Mouse (Mus musculus) kidney, adult 2 months (tissue): ENCODE measurements at regions not wholly inside any gene's neighbourhood (a gene's known extent, or its start where the extent isn't known, plus 50 kb on each side); places are given as distances from the start of the nearest gene placed in this dataset.
A peak's percentile ranks its signal among the peaks of the same experiment; 100 is the strongest.

Experiments used
- DNase-seq: peaks from one replicate; pipeline ENCODE4 v3.0.0; 2021
- H3K27ac ChIP-seq: fragments of 200-500 bp; 2 replicates; pipeline ENCODE4 v1.5.1; 2012; ENCODE audit warnings: low read depth, low read length, control low read depth, inconsistent platforms; ENCODE audit not compliant: insufficient read depth
- H3K27me3 ChIP-seq: fragments of 200-500 bp; replicated peaks from 2 replicates; pipeline ENCODE4 v1.6.1; 2012; ENCODE audit warnings: mild to moderate bottlenecking, moderate library complexity, low read length, inconsistent platforms; ENCODE audit not compliant: control insufficient read depth, insufficient read depth
- H3K36me3 ChIP-seq: fragments of 200-500 bp; 2 replicates; pipeline ENCODE4 v1.6.1; 2012; ENCODE audit warnings: mild to moderate bottlenecking, moderate library complexity, low read length, inconsistent platforms; ENCODE audit not compliant: control insufficient read depth, insufficient read depth
- H3K4me1 ChIP-seq: fragments of 200-500 bp; 2 replicates; pipeline ENCODE4 v1.6.1; 2011; ENCODE audit warnings: low read length; ENCODE audit not compliant: control insufficient read depth, insufficient read depth
- H3K4me3 ChIP-seq: fragments of 200-500 bp; 2 replicates; pipeline ENCODE4 v1.5.1; 2011; ENCODE audit warnings: mild to moderate bottlenecking, low read depth, low read length, control low read depth; ENCODE audit not compliant: insufficient read depth
- CTCF ChIP-seq: fragments of 200-500 bp; conservative IDR thresholded peaks from 2 replicates; pipeline ENCODE4 v1.5.1; 2011; ENCODE audit warnings: low read depth, mild to moderate bottlenecking, control low read depth, low read length, moderate library complexity, mixed read lengths; ENCODE audit not compliant: insufficient read depth, insufficient read length
- POLR2A ChIP-seq: fragments of 200-500 bp; IDR thresholded peaks from one replicate; pipeline ENCODE4 v1.6.1; 2011; ENCODE audit warnings: low read depth, low read length, control low read depth
- WGBS: fragments of 180-500 bp; shearing (Covaris S2); methylation state at CpG from one replicate; pipeline ENCODE4 v1.1.7; 2018; 5-methylcytosine and 5-hydroxymethylcytosine counted together

GRCm38 (mm10) chr10:67376638-67377037, 91.5 kb upstream of the Nrbf2 start:
- Histone ChIP-seq H3K27me3 (no peaks in the 10 kb centered on the region), H3K36me3 (no peaks in the 10 kb centered on the region), H3K27ac (no peak overlapping the region), H3K4me1 (peaks cover 7% of the 10 kb centered on the region; the same call in 1 of the 2 replicates), H3K4me3 (no peak overlapping the region)
- DNase-seq = no peak
- TF ChIP-seq CTCF = no peak
- no peak for TF ChIP-seq POLR2A
- 99% methylated on average over 5 of the region's 5 CpGs for WGBS

DNA sequence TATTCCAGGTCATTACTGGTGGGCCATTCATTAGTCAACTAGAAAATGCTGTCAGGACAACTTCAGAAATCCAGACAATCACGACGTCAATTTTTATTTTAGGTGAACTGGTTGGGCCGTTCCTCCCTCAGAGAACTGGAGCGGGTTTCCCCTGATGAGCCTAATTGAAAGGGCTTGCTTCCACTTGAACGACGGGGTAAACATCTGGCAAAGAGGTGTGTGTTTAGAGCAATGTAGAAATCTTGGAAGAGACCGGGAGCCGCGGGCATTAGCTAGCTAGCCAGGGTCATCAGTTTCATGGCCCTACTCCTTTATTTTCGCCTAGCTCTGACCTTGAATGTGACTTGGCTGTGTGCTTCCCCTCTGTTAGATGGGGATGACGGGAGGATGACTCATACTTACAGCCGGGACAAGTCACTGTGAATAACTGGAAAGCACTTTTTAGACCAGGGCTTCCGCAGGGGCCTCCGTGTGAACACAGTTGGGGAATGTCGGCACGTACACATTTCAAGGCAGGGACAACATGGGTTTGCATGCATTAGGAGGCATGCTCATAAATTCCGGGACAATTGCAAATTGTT, 92.6 kb upstream of the Nrbf2 start:
- TF ChIP-seq POLR2A (no peak), CTCF (no peak)
- Histone ChIP-seq H3K27ac (no peak overlapping the region), H3K27me3 (no peaks in the 10 kb centered on the region), H3K4me1 (0 out of 2 replicates have a peak, but pooled peaks cover 2% of the 10 kb centered on the region), H3K4me3 (no peak overlapping the region), H3K36me3 (no peaks in the 10 kb centered on the region)
- peak; percentile 7 for DNase-seq
- WGBS = 42% methylated on average over 17 of the region's 17 CpGs

GRCm38 (mm10) chr10:67380174-67380573, 95.1 kb upstream of the Nrbf2 start:
- no peak overlapping the region for H3K27ac ChIP-seq
- H3K4me1 ChIP-seq = peaks cover 6% of the 10 kb centered on the region; the same call in 1 of the 2 replicates
- no peaks in the 10 kb centered on the region for H3K36me3 ChIP-seq
- 89% methylated on average over 5 of the region's 5 CpGs for WGBS
- TF ChIP-seq CTCF (no peak), POLR2A (no peak)
- no peaks in the 10 kb centered on the region for H3K27me3 ChIP-seq
- DNase-seq = no peak
- no peak overlapping the region for H3K4me3 ChIP-seq

DNA sequence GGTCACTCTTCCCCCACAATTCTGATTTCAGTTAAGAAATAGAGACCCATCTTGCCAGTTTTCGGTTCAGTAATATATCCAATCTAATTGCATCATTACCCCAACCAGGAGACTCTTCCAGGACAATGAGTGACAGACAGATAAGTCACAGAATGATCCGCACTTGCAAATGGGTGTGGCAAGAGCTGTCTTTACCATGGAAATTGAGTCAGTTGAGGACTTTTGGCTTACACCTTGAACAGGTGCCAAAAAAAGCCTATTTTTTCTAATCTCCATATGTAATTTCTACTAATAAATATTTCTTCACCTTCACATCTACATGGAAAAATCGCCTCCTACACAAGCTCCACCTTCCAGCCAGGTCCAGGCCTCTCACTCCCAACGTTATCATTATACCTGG, 98.2 kb upstream of the Nrbf2 start:
- whole genome bisulfite sequencing = 94% methylated on average over 4 of the region's 4 CpGs
- no peak for DNase-seq
- no peak for TF ChIP-seq CTCF
- TF ChIP-seq POLR2A = no peak

DNA sequence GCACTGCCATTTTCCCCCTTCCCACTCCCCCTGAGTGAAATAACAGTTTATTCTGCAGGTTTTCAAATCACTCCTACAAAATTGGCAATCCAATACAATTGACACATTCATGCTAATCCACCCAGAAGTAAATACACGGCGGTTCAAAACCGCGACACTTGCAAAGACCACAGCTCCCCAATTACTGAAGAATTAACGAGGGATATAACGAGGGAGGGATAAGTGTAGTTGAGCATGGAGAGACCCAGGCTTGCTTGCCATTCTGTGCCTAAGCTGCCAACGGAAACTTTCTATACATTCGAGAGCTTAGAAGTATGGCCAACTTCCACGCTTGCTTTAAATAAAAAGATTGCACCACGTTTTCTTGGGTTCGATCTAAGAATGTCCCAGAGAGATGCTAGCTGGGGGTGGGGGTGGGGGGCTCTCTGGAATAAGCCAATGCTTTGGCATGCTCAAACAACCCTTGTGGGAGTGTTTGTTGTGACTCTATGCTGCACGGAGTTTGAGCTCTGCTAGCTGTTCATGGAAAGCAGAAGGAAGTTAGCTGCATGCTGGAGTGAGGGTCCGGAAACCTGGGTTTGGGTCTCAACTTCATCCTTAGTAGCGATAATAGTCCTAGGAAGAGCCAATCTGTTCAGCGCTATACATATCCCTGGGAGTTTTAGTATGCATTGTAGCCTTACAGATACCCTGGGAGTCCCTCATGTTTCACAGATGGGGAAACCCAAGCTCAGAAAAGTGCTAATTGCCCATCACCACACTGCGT, 98.9 kb upstream of the Nrbf2 start:
- TF ChIP-seq CTCF (no peak), POLR2A (no peak)
- 84% methylated on average over 16 of the region's 16 CpGs for WGBS
- H3K4me3 ChIP-seq = no peak overlapping the region

More for the DNA sequence above, 98.2 kb upstream of the Nrbf2 start:
- Histone ChIP-seq H3K27me3 (no peaks in the 10 kb centered on the region), H3K36me3 (no peaks in the 10 kb centered on the region), H3K4me1 (peaks cover 6% of the 10 kb centered on the region; the same call in 1 of the 2 replicates), H3K4me3 (no peak overlapping the region), H3K27ac (no peak overlapping the region)

GRCm38 (mm10) chr10:67384568-67384958, 99.5 kb upstream of the Nrbf2 start:
- H3K36me3 ChIP-seq = no peaks in the 10 kb centered on the region
- no peak overlapping the region for H3K4me3 ChIP-seq
- H3K4me1 ChIP-seq = peaks cover 6% of the 10 kb centered on the region; the same call in 1 of the 2 replicates
- DNase-seq = peak; percentile 76
- no peak overlapping the region for H3K27ac ChIP-seq
- TF ChIP-seq POLR2A (no peak), CTCF (no peak)
- WGBS = 36% methylated on average over 4 of the region's 4 CpGs
- no peaks in the 10 kb centered on the region for H3K27me3 ChIP-seq

More for the DNA sequence above, 98.9 kb upstream of the Nrbf2 start:
- Histone ChIP-seq H3K27me3 (no peaks in the 10 kb centered on the region), H3K36me3 (no peaks in the 10 kb centered on the region), H3K27ac (no peak overlapping the region), H3K4me1 (peaks cover 6% of the 10 kb centered on the region; the same call in 1 of the 2 replicates)
- DNase-seq = no peak

GRCm38 (mm10) chr10:67385966-67386365, 100.9 kb upstream of the Nrbf2 start:
- peaks cover 6% of the 10 kb centered on the region; the same call in 1 of the 2 replicates for H3K4me1 ChIP-seq
- no peak for DNase-seq
- WGBS = 59% methylated on average over 5 of the region's 5 CpGs
- no peak for TF ChIP-seq CTCF
- no peak for TF ChIP-seq POLR2A
- H3K36me3 ChIP-seq = no peaks in the 10 kb centered on the region
- no peaks in the 10 kb centered on the region for H3K27me3 ChIP-seq
- H3K27ac ChIP-seq = no peak overlapping the region; the same call in 1 of the 2 replicates
- no peak overlapping the region for H3K4me3 ChIP-seq
